Mouse (Mus musculus) midbrain, embryonic 10.5 days (tissue): ENCODE results near the gene Cdca7l. TPM values are rescaled to one million over a fixed set of nuclear protein-coding genes. Genes with fewer than 3 reads are reported as not detected.
"Not testable (repeated sequence)": the region's sequence is repeated elsewhere in the genome, so short reads cannot be mapped to it uniquely, and the experiment has no call there.

Experiments
- DNase-seq: peaks from one replicate; pipeline ENCODE4 v3.0.0-alpha.2; 2017; ENCODE audit warnings: low spot score
- H3K27ac ChIP-seq: fragments of 300-500 bp; sonication (generic); replicated peaks from 2 replicates; pipeline ENCODE4 v1.5.1; 2016; ENCODE audit warnings: mild to moderate bottlenecking
- H3K27me3 ChIP-seq: fragments of 300-500 bp; sonication (generic); 2 replicates; pipeline ENCODE4 v1.6.1; 2016; ENCODE audit warnings: low read depth, mild to moderate bottlenecking; ENCODE audit not compliant: poor library complexity, severe bottlenecking
- H3K36me3 ChIP-seq: fragments of 300-500 bp; sonication (generic); 2 replicates; pipeline ENCODE4 v1.6.1; 2016; ENCODE audit warnings: mild to moderate bottlenecking, moderate library complexity
- H3K4me1 ChIP-seq: fragments of 300-500 bp; sonication (generic); 2 replicates; pipeline ENCODE4 v1.6.1; 2016
- H3K4me3 ChIP-seq: fragments of 300-500 bp; sonication (generic); 2 replicates; pipeline ENCODE4 v1.5.1; 2016; ENCODE audit warnings: mild to moderate bottlenecking, moderate library complexity
- H3K9me3 ChIP-seq: fragments of 300-500 bp; sonication (generic); replicated peaks from 2 replicates; pipeline ENCODE4 v1.6.1; 2016; ENCODE audit warnings: mild to moderate bottlenecking
- WGBS: fragments of 180-500 bp; shearing (Covaris S2); methylation state at CpG from one replicate; pipeline ENCODE4 v1.1.7; 2016; 5-methylcytosine and 5-hydroxymethylcytosine counted together
- polyA plus RNA-seq: library from polyadenylated mRNA; unstranded; fragments of >200 nt; fragmentation: Nextera tagmentation; extraction: Ambion mirVana; gene quantifications from 2 replicates; pipeline ENCODE4 v1.2.1, GENCODE M21; 2016

Cdca7l gene
- polyA plus RNA-seq: 46.2 and 55.8 TPM in 2 replicates

DNA sequence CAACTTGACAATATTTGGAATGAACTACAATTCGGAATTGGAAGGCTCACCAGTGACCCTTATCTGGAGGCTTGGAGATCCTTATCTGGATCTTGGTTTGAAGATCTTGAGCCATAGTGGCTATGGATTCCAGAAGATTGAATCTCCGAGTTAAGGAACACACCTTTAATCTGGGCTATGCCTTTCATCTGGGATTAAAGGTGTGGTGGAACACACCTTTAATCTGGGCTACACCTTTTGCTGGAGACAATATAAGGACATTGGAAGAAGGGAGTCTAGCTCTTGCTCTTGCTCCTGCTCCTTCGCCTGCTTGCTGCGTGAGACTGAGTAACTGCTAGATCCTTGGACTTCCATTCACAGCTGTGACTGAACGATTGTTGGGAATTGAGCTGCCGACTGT lies at the start of gene Cdca7l:
Gene Cdca7l, plus strand, starts transcription at position 301 of the 400 bp plus-strand sequence.
- H3K36me3 ChIP-seq, H3K9me3 ChIP-seq, H3K4me3 ChIP-seq, DNase-seq: not testable (repeated sequence)
- peaks cover 28% of the 10 kb centered on the region for H3K27me3 ChIP-seq
- 100% methylated on average over 1 of the region's 6 CpGs for WGBS
- H3K27ac ChIP-seq: 0 out of 2 replicates have a peak within 1 kb of the TSS, but pooled peaks have one; percentile 2
- peaks cover 36% of the 10 kb centered on the region for H3K4me1 ChIP-seq

DNA sequence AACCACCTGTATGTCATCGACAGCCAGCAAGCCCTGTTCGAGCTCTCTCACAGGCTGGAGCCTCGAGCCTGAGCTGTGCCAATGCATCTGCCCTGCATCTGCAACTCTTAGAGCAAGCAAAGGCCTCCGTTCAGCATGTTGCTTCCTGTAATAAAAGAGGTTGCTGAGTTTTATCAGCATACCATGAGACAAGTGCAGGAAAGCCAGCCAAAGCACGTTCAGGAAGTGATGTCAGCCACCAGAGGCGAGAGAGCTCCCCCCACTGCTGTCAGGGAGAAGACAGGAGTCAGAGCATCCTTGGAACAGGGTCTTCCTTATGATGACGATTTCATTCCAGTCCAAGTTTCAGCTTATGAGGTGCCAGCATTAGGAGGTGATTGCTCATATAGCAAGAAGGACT lies 48.1 kb upstream of the Cdca7l start:
- DNase-seq: no peak
- WGBS: 78% methylated on average over 7 of the region's 7 CpGs
- no peak overlapping the region for H3K27ac ChIP-seq
- peaks cover 27% of the 10 kb centered on the region for H3K4me1 ChIP-seq
- H3K9me3 ChIP-seq: no peaks in the 10 kb centered on the region
- peaks cover 10% of the 10 kb centered on the region for H3K27me3 ChIP-seq
- no peaks in the 10 kb centered on the region for H3K36me3 ChIP-seq
- H3K4me3 ChIP-seq: no peak overlapping the region

DNA sequence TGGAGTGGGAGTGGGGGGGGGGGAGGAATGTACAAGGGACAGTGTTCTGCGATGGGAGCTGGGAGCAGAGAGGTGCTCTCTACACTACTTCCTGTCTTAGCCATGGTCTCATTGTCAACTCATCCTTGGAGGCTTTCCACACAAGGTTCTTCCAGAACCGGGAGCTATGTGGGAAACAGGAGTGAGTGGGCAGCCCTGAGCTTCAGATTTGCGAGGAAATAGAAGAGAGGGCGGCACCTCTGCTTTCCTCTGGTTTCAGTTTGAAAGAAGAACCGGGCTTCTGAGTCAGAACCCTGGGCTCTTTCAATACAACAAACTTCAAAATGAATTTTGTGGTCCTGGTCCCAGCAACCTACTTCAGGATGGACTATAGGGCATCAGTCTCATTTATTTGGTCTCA lies 43.7 kb upstream of the Cdca7l start:
- no peaks in the 10 kb centered on the region for H3K36me3 ChIP-seq
- 86% methylated on average over 5 of the region's 5 CpGs for WGBS
- no peak overlapping the region for H3K4me3 ChIP-seq
- no peak for DNase-seq
- no peaks in the 10 kb centered on the region for H3K27me3 ChIP-seq
- no peak overlapping the region for H3K27ac ChIP-seq
- peaks cover 13% of the 10 kb centered on the region for H3K4me1 ChIP-seq
- H3K9me3 ChIP-seq: no peaks in the 10 kb centered on the region

DNA sequence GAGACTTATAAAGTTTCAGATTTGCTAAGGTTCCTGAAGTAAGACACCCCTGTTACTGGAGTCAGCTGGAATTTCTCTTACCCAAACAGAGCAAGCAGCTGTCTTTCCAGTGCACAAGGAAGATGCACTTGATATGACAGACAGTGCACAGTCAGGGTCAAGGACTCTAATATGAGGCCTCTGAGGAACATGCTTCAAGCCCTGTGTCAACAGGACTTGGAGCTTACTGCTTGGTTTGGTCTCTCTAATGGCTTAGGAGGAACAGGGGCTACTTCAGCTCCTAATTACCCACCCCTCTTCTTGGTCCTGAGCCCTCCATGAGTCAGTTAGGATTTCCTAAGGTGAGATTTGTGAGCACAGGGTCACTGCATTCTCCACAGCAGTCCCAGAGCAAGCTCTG lies 43.2 kb upstream of the Cdca7l start:
- H3K27ac ChIP-seq: no peak overlapping the region
- no peaks in the 10 kb centered on the region for H3K36me3 ChIP-seq
- H3K4me3 ChIP-seq: no peak overlapping the region
- DNase-seq: no peak
- no peaks in the 10 kb centered on the region for H3K27me3 ChIP-seq
- H3K4me1 ChIP-seq: peaks cover 13% of the 10 kb centered on the region
- no peaks in the 10 kb centered on the region for H3K9me3 ChIP-seq

DNA sequence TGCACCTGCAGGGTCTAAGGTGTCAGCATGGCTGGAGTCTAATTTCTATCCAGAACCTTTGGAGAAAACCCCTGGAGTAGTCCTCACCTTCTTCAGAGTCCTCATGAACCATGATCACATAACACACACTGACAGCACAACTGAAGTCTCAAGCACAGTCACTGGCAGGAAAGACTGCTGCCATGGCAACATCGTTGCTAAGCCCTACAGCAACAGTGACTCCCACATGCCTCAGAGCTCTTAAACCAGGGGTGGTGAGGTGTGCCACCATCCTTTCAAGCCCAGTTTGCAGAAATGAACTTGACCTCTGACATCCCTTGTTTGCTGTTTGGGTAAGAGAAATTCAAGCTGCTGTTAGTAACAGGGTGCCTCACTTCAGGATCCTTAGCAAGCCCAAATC lies 42.4 kb upstream of the Cdca7l start:
- no peaks in the 10 kb centered on the region; the same call in 1 of the 2 replicates for H3K27me3 ChIP-seq
- H3K4me3 ChIP-seq: no peak overlapping the region
- no peak overlapping the region for H3K27ac ChIP-seq
- WGBS: 53% methylated on average over 1 of the region's 1 CpGs
- no peaks in the 10 kb centered on the region for H3K9me3 ChIP-seq
- peaks cover 13% of the 10 kb centered on the region for H3K4me1 ChIP-seq
- H3K36me3 ChIP-seq: no peaks in the 10 kb centered on the region
- no peak for DNase-seq

DNA sequence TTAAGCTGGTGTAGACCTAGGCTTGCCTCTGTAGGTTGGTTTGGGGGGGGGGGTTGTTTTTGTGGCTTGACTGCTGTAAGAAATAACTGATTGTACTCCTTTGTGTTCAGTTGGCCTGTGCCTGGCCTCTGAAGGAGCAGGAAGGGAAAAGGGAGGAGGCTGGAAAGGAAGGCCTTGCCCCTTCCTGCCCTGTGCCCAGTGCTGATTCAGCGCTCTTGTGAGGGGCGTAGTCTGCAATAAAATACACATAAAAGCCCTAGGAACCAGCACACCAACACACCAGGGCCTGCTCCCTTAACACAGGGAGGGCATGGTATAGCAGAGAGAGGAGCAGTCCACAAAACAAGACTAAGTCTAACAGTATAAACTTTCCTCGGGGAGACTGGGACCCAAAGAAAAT lies 40.8 kb upstream of the Cdca7l start:
- Histone ChIP-seq H3K4me1 (peaks cover 13% of the 10 kb centered on the region), H3K36me3 (no peaks in the 10 kb centered on the region), H3K9me3 (no peaks in the 10 kb centered on the region), H3K4me3 (no peak overlapping the region), H3K27ac (no peak overlapping the region; the same call in 1 of the 2 replicates), H3K27me3 (no peaks in the 10 kb centered on the region; the same call in 1 of the 2 replicates)
- 86% methylated on average over 3 of the region's 3 CpGs for WGBS
- DNase-seq: no peak

DNA sequence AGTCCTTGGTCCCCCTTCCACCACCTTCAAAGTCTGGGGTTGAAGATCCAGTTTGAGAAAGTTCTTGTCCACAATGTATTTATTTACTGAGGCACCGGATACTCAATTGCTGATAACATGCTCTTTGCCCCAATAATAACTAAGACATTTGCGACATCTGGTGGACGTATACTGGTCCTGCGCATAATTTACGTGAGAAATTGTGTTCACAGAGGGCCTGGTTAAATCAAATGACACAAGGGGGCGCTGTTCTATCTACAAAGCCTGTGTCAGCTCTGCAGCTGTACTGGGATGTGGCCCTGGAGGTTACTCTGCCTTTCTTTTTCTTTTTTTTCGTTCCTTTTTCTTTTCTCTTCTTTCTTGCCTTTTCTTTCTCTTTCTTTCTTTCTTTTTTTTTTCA lies 39.2 kb upstream of the Cdca7l start:
- H3K27me3 ChIP-seq: no peaks in the 10 kb centered on the region; the same call in 1 of the 2 replicates
- H3K36me3 ChIP-seq: no peaks in the 10 kb centered on the region
- H3K9me3 ChIP-seq: no peaks in the 10 kb centered on the region
- no peak overlapping the region for H3K27ac ChIP-seq
- H3K4me3 ChIP-seq: no peak overlapping the region
- DNase-seq: peak; percentile 73
- 11% methylated on average over 7 of the region's 7 CpGs for WGBS
- peaks cover 13% of the 10 kb centered on the region for H3K4me1 ChIP-seq

DNA sequence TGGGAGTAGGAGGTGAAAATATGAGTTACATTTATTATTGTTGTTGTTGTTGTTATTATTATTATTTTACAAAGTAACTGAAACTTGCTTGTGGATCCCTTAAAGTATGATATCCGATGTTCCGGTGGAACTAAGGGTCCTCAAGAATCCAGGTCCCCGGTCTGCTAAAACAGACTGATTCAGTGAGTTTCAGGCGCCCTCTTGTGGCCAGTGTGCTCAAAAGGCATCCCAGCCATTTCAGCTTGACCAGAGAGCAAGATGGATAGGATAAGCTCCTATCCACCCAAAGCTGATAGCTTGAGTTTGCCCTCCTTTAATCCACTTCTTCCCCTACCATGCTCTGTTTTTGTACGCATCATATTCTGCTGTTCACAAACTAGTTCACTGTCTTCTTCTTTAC lies 35.0 kb upstream of the Cdca7l start:
- 8% methylated on average over 5 of the region's 5 CpGs for WGBS
- H3K4me1 ChIP-seq: peaks cover 11% of the 10 kb centered on the region; the same call in 1 of the 2 replicates

DNA sequence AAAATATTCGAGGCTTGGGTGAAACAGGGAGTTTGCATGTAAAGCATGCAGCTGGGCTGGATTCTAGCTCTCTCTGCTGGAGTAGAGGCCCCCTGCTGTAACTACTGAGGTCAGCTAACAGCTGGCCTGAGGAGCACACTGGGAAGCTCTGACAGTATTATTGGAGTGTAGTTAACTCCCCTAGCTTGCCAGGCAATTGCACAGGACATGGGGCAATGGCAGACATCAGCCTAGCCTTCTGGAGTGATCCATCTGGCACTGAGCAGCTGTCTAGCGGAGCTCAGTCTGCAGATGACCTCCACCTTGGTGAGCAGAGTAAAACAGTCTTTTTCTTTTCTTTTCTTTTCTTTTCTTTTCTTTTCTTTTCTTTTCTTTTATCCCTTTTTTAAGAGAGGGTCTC lies 33.9 kb upstream of the Cdca7l start:
- Histone ChIP-seq H3K4me1 (peaks cover 11% of the 10 kb centered on the region; the same call in 1 of the 2 replicates), H3K9me3 (no peaks in the 10 kb centered on the region), H3K4me3 (no peak overlapping the region), H3K27me3 (peaks cover 9% of the 10 kb centered on the region), H3K27ac (no peak overlapping the region), H3K36me3 (no peaks in the 10 kb centered on the region)
- 49% methylated on average over 2 of the region's 2 CpGs for WGBS
- DNase-seq: no peak

More for the DNA sequence above, 35.0 kb upstream of the Cdca7l start:
- Histone ChIP-seq H3K4me3 (no peak overlapping the region), H3K27me3 (peaks cover 9% of the 10 kb centered on the region), H3K9me3 (no peaks in the 10 kb centered on the region), H3K27ac (no peak overlapping the region), H3K36me3 (no peaks in the 10 kb centered on the region)
- DNase-seq: peak; percentile 83

DNA sequence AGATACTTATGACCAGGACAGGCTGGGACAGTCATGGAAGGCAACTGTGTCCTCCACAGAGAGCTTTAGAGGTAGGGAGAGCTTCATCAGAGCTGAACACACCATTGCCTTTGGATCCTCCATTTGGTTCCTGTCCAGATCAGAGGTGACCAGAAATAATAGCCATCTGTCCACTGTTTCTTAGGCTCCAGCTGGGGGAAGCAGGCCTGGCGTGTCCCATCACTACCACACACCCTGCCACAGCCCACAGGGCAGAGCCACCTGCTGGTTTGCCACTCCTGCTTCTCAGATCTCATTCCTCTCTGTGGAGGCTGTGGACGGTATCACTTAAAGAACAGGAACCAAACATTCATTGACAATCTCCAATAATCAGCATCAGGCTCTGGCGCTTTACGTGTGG lies 32.9 kb upstream of the Cdca7l start:
- H3K4me3 ChIP-seq: no peak overlapping the region
- H3K27ac ChIP-seq: no peak overlapping the region
- 86% methylated on average over 4 of the region's 4 CpGs for WGBS
- peaks cover 9% of the 10 kb centered on the region for H3K27me3 ChIP-seq
- no peaks in the 10 kb centered on the region for H3K36me3 ChIP-seq
- no peaks in the 10 kb centered on the region for H3K9me3 ChIP-seq
- DNase-seq: no peak
- H3K4me1 ChIP-seq: peaks cover 11% of the 10 kb centered on the region; the same call in 1 of the 2 replicates

DNA sequence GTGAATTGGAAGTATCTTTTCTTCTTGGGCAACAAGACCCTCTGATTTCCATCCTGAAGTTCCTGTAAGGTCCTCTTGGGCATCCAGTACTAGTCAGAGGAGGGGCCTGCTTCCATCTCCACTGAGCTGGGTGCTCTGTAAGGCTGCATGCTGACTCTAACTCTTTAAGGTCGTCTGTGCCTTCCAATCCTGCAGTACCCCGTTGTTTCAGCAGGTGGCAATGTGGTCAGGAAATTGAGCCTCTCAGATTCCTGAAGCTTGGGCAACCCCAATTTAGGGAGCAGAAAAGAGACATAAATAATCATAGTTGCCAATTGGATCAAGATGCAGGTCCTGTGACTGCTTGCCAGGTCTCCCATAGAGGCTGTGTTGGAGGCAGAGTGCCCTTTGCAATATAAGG lies 31.5 kb upstream of the Cdca7l start:
- no peaks in the 10 kb centered on the region for H3K36me3 ChIP-seq
- no peaks in the 10 kb centered on the region for H3K9me3 ChIP-seq
- H3K27ac ChIP-seq: no peak overlapping the region
- peaks cover 9% of the 10 kb centered on the region for H3K27me3 ChIP-seq
- peaks cover 11% of the 10 kb centered on the region; the same call in 1 of the 2 replicates for H3K4me1 ChIP-seq
- DNase-seq: peak; percentile 74
- no peak overlapping the region for H3K4me3 ChIP-seq
- 0% methylated on average over 2 of the region's 2 CpGs for WGBS

DNA sequence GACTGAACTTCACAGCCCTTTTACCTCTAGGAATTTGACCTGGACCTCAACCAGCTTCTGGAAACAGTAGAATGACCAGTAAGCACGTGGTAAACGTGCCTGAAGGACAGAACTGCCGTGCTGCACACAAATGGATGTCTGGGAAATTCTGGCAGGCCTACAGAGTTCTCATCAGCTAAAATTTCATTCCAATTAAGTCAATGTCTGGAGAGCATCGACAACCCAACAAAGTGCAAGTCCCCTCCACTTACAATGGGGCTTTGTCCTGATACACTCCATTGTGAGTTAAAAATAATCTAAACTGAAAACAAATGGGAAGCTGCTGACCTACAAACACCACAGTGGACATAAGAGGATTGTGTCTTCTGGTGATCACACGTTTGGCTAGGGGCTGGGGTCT lies 27.2 kb upstream of the Cdca7l start:
- Histone ChIP-seq H3K4me1 (no peaks in the 10 kb centered on the region), H3K36me3 (no peaks in the 10 kb centered on the region), H3K27me3 (no peaks in the 10 kb centered on the region), H3K27ac (no peak overlapping the region), H3K9me3 (no peaks in the 10 kb centered on the region), H3K4me3 (no peak overlapping the region)
- no peak for DNase-seq
- 73% methylated on average over 5 of the region's 5 CpGs for WGBS

DNA sequence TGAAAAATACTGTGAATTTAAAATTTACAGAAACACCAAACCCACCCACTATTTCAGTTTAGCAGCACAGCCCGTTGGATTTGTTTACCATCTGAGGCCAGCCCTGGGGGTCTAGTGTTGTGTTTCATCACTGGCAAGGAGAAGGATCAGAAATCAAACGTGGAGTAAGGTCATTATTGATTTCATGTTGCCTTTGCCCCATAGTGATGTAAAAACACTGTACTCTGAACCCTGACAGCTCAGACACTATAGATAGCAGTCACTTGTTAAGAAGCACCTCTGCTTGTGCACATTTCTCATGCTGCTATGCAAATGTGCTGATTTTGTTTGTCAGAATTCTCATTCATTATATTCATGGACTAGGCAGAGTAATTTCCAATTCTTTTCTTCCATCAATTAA lies 22.7 kb upstream of the Cdca7l start:
- 61% methylated on average over 2 of the region's 2 CpGs for WGBS
- Histone ChIP-seq H3K36me3 (no peaks in the 10 kb centered on the region), H3K27me3 (no peaks in the 10 kb centered on the region), H3K9me3 (no peaks in the 10 kb centered on the region), H3K27ac (no peak overlapping the region), H3K4me1 (peaks cover 14% of the 10 kb centered on the region), H3K4me3 (no peak overlapping the region)
- DNase-seq: no peak

DNA sequence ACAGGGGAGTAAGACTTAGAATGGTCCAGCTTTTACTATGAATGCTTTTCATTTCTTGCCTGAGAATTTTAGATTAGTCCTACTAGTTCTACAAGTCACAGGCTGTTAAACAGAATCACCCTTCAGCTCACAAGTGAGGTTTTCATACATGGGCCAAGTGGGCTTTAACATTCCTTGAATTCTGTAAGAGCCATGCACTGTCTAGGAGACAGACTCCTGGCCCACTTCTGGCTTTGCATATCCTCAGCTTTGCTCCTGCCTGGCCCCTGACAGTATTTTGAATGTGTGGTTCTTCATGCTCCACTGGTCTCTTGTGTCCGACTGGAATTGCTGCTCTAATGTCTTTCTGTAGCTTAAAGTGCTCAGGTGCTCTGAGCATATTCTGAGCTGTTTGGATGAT lies 20.7 kb upstream of the Cdca7l start:
- H3K4me3 ChIP-seq: no peak overlapping the region
- H3K27me3 ChIP-seq: peaks cover 15% of the 10 kb centered on the region
- H3K36me3 ChIP-seq: no peaks in the 10 kb centered on the region
- no peak for DNase-seq
- WGBS: 28% methylated on average over 1 of the region's 1 CpGs
- peaks cover 24% of the 10 kb centered on the region for H3K4me1 ChIP-seq
- no peaks in the 10 kb centered on the region for H3K9me3 ChIP-seq
- H3K27ac ChIP-seq: no peak overlapping the region
